Mouse (Mus musculus): Measurements from ENCODE around the gene Cmtm4. TPM values are rescaled to one million over a fixed set of nuclear protein-coding genes. Genes with fewer than 3 reads are reported as not detected.
"Not testable (repeated sequence)": the region's sequence is repeated elsewhere in the genome, so short reads cannot be mapped to it uniquely, and the experiment has no call there.

Cmtm4 gene
- polyA plus RNA-seq, 1 experiment: 7.8 TPM

- no peaks in the 10 kb centered on the region for H3K27me3 ChIP-seq (ENCODE audit: control insufficient read depth, insufficient read depth, low read length)
- TF ChIP-seq POLR2A (IDR thresholded peaks at IDR 0.05; ENCODE audit: control insufficient read depth, extremely low read depth, insufficient read depth, low read length, poor library complexity) (no peak), CTCF (IDR thresholded peaks at IDR 0.05; ENCODE audit: borderline replicate concordance, control insufficient read depth, extremely low read depth, insufficient read depth, low read length, poor library complexity) (no peak)
- H3K36me3 ChIP-seq (ENCODE audit: control insufficient read depth, insufficient read depth, low read length): no peaks in the 10 kb centered on the region
- no peak overlapping the region for H3K27ac ChIP-seq (ENCODE audit: control insufficient read depth, insufficient read depth, low read length)
- H3K4me1 ChIP-seq (replicated peaks; ENCODE audit: control insufficient read depth, insufficient read depth, low read length): no peaks in the 10 kb centered on the region
- H3K4me3 ChIP-seq (ENCODE audit: control insufficient read depth, insufficient read depth, low read length): no peak overlapping the region
- DNase-seq: no peak
- WGBS: 67% methylated on average over 4 of the region's 4 CpGs
Observed at GRCm38 (mm10) chr8:104313311-104313710, 82.3 kb downstream of the Cmtm4 start.

- H3K4me1 ChIP-seq (replicated peaks; ENCODE audit: control insufficient read depth, insufficient read depth, low read length); H3K27ac ChIP-seq (ENCODE audit: control insufficient read depth, insufficient read depth, low read length); H3K36me3 ChIP-seq (ENCODE audit: control insufficient read depth, insufficient read depth, low read length); H3K27me3 ChIP-seq (ENCODE audit: control insufficient read depth, insufficient read depth, low read length); DNase-seq; H3K4me3 ChIP-seq (ENCODE audit: control insufficient read depth, insufficient read depth, low read length): not testable (repeated sequence)
- WGBS: 74% methylated on average over 3 of the region's 3 CpGs
Observed at GRCm38 (mm10) chr8:104312023-104312422, 83.6 kb downstream of the Cmtm4 start.

GRCm38 (mm10) chr8:104309441-104310155 lies 86.0 kb downstream of the Cmtm4 start, which contains the start of the genes Gm45711 and Cmtm1:
Gene Gm45711, minus strand, starts transcription at chr8:104310081.
Gene Cmtm1, minus strand, starts transcription at chr8:104310145.
- 91% methylated on average over 36 of the region's 36 CpGs for WGBS
- H3K36me3 ChIP-seq (ENCODE audit: control insufficient read depth, insufficient read depth, low read length); H3K27ac ChIP-seq (ENCODE audit: control insufficient read depth, insufficient read depth, low read length); H3K27me3 ChIP-seq (ENCODE audit: control insufficient read depth, insufficient read depth, low read length); DNase-seq; H3K4me3 ChIP-seq (ENCODE audit: control insufficient read depth, insufficient read depth, low read length); H3K4me1 ChIP-seq (replicated peaks; ENCODE audit: control insufficient read depth, insufficient read depth, low read length): not testable (repeated sequence)

GRCm38 (mm10) chr8:104308341-104308740 lies 87.3 kb downstream of the Cmtm4 start:
- H3K4me1 ChIP-seq (replicated peaks; ENCODE audit: control insufficient read depth, insufficient read depth, low read length); H3K4me3 ChIP-seq (ENCODE audit: control insufficient read depth, insufficient read depth, low read length); H3K36me3 ChIP-seq (ENCODE audit: control insufficient read depth, insufficient read depth, low read length); H3K27ac ChIP-seq (ENCODE audit: control insufficient read depth, insufficient read depth, low read length); H3K27me3 ChIP-seq (ENCODE audit: control insufficient read depth, insufficient read depth, low read length); DNase-seq: not testable (repeated sequence)
- 57% methylated on average over 6 of the region's 6 CpGs for WGBS

- Histone ChIP-seq H3K36me3 (ENCODE audit: control insufficient read depth, insufficient read depth, low read length) (no peaks in the 10 kb centered on the region), H3K4me1 (replicated peaks; ENCODE audit: control insufficient read depth, insufficient read depth, low read length) (no peaks in the 10 kb centered on the region), H3K27ac (ENCODE audit: control insufficient read depth, insufficient read depth, low read length) (no peak overlapping the region), H3K4me3 (ENCODE audit: control insufficient read depth, insufficient read depth, low read length) (no peak overlapping the region), H3K27me3 (ENCODE audit: control insufficient read depth, insufficient read depth, low read length) (no peaks in the 10 kb centered on the region)
- DNase-seq: no peak
- no peak for TF ChIP-seq CTCF (IDR thresholded peaks at IDR 0.05; ENCODE audit: borderline replicate concordance, control insufficient read depth, extremely low read depth, insufficient read depth, low read length, poor library complexity)
- TF ChIP-seq POLR2A (IDR thresholded peaks at IDR 0.05; ENCODE audit: control insufficient read depth, extremely low read depth, insufficient read depth, low read length, poor library complexity): no peak
- 91% methylated on average over 11 of the region's 11 CpGs for WGBS
Observed at GRCm38 (mm10) chr8:104304962-104305361, 90.6 kb downstream of the Cmtm4 start.

GRCm38 (mm10) chr8:104302536-104302935 lies 93.1 kb downstream of the Cmtm4 start:
- not testable (repeated sequence) for DNase-seq; H3K27ac ChIP-seq (ENCODE audit: control insufficient read depth, insufficient read depth, low read length); H3K36me3 ChIP-seq (ENCODE audit: control insufficient read depth, insufficient read depth, low read length); H3K27me3 ChIP-seq (ENCODE audit: control insufficient read depth, insufficient read depth, low read length); H3K4me3 ChIP-seq (ENCODE audit: control insufficient read depth, insufficient read depth, low read length); H3K4me1 ChIP-seq (replicated peaks; ENCODE audit: control insufficient read depth, insufficient read depth, low read length)
- 97% methylated on average over 4 of the region's 4 CpGs for WGBS

- WGBS: 49% methylated on average over 3 of the region's 3 CpGs
- H3K27me3 ChIP-seq (ENCODE audit: control insufficient read depth, insufficient read depth, low read length); H3K27ac ChIP-seq (ENCODE audit: control insufficient read depth, insufficient read depth, low read length); DNase-seq; H3K4me3 ChIP-seq (ENCODE audit: control insufficient read depth, insufficient read depth, low read length); H3K36me3 ChIP-seq (ENCODE audit: control insufficient read depth, insufficient read depth, low read length); H3K4me1 ChIP-seq (replicated peaks; ENCODE audit: control insufficient read depth, insufficient read depth, low read length): not testable (repeated sequence)
Observed at GRCm38 (mm10) chr8:104301577-104301976, 94.0 kb downstream of the Cmtm4 start.

Other genes with a start within 250 kb of the Cmtm4 start
- gene Bean1, start 225.4 kb downstream of the Cmtm4 start, polyA plus RNA-seq (2012; rRNA removed): 0.70 and 0.82 TPM in 2 replicates
- 30.5 and 30.6 TPM in 2 replicates for gene Tk2, start 147.2 kb downstream of the Cmtm4 start, polyA plus RNA-seq (2012; rRNA removed)
- 19.1 and 21.0 TPM in 2 replicates for gene Cklf, start 144.9 kb downstream of the Cmtm4 start, polyA plus RNA-seq (2012; rRNA removed)
- 0.12 TPM in 1 of 2 replicates, not detected in the other for gene Cmtm2a, start 102.6 kb downstream of the Cmtm4 start, polyA plus RNA-seq (2012; rRNA removed)
- gene Gm45711, start 85.7 kb downstream of the Cmtm4 start, polyA plus RNA-seq (2012; rRNA removed): not detected in 2 replicates
- not detected in 2 replicates for gene Cmtm1, start 85.7 kb downstream of the Cmtm4 start, polyA plus RNA-seq (2012; rRNA removed)
- not detected in 2 replicates for gene Gm11020, start 74.2 kb downstream of the Cmtm4 start, polyA plus RNA-seq (2012; rRNA removed)
- gene Cmtm2b, start 73.6 kb downstream of the Cmtm4 start, polyA plus RNA-seq (2012; rRNA removed): not detected in 2 replicates
- 63.4 and 76.3 TPM in 2 replicates for gene Cmtm3, start 56.4 kb downstream of the Cmtm4 start, polyA plus RNA-seq (2012; rRNA removed)
- gene Dync1li2, start 47.2 kb upstream of the Cmtm4 start, polyA plus RNA-seq (2012; rRNA removed): 15.6 and 16.1 TPM in 2 replicates
- gene Terb1, start 114.1 kb upstream of the Cmtm4 start, polyA plus RNA-seq (2012; rRNA removed): 0.03 and 0.08 TPM in 2 replicates
- 8.9 and 14.3 TPM in 2 replicates for gene Nae1, start 138.8 kb upstream of the Cmtm4 start, polyA plus RNA-seq (2012; rRNA removed)
- gene Car7, start 138.9 kb upstream of the Cmtm4 start, polyA plus RNA-seq (2012; rRNA removed): 2.4 and 2.8 TPM in 2 replicates
- gene Pdp2, start 195.6 kb upstream of the Cmtm4 start, polyA plus RNA-seq (2012; rRNA removed): 6.0 and 6.4 TPM in 2 replicates
- 0.20 and 1.5 TPM in 2 replicates for gene Cdh16, start 228.6 kb upstream of the Cmtm4 start, polyA plus RNA-seq (2012; rRNA removed)
- 25.2 and 36.1 TPM in 2 replicates for gene Rrad, start 235.5 kb upstream of the Cmtm4 start, polyA plus RNA-seq (2012; rRNA removed)
- 72.0 and 76.9 TPM in 2 replicates for gene Ciao2b, start 246.2 kb upstream of the Cmtm4 start, polyA plus RNA-seq (2012; rRNA removed)

All from thymus, adult 2 months (tissue).